Mouse (Mus musculus): ENCODE measurements around the gene Tshz2.
"Not testable (repeated sequence)": the region's sequence is repeated elsewhere in the genome, so short reads cannot be mapped to it uniquely, and the experiment has no call there.

Tshz2 gene

GRCm38 (mm10) chr2:169762301-169762700, 129.5 kb downstream of the Tshz2 start:
- DNase-seq = no peak

- no peak for DNase-seq
These were observed 130.9 kb downstream of the Tshz2 start for GRCm38 (mm10) chr2:169763716-169764115.

GRCm38 (mm10) chr2:169766247-169766646, 133.4 kb downstream of the Tshz2 start:
- DNase-seq = no peak

- no peak for DNase-seq
These were observed 134.5 kb downstream of the Tshz2 start for GRCm38 (mm10) chr2:169767281-169767680.

GRCm38 (mm10) chr2:169775078-169775477, 142.3 kb downstream of the Tshz2 start:
- DNase-seq = no peak

DNA sequence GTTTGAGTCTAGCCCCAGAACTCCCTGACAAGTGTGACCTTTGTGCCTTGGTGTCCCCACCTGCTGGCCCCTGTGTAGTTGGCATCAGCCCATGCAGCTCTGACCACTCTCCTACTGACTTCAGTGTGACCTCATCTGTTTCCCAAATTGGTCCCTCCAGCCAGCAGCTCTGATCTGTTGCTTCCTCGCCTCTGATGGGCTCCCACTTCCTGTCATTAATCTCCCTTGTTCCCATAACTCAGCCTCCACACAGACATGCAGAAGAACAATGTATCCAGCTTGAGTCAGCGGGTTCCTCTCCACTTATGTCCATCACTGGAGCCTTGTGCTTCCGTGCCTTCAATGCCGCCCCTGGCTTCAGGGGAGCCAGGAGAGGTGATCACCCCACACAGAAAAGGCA, 144.4 kb downstream of the Tshz2 start:
- DNase-seq = peak; percentile 39

GRCm38 (mm10) chr2:169777764-169778163, 145.0 kb downstream of the Tshz2 start:
- no peak for DNase-seq

- DNase-seq = no peak
These were observed 146.0 kb downstream of the Tshz2 start for GRCm38 (mm10) chr2:169778740-169779345.

DNA sequence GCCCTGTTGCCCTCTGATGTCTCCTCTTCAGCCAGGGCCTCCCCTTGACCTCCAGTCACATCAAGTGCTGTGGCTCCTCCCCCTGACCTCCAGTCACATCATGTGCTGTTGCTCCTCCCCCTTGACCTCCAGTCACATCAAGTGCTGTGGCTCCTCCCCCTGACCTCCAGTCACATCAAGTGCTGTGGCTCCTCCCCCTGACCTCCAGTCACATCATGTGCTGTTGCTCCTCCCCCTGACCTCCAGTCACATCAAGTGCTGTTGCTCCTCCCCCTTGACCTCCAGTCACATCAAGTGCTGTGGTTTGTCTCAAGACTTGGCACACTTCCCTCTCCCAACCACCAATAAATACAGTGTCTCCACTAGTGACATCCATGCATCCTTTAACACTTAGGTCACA, 148.9 kb downstream of the Tshz2 start:
- not testable (repeated sequence) for DNase-seq

DNA sequence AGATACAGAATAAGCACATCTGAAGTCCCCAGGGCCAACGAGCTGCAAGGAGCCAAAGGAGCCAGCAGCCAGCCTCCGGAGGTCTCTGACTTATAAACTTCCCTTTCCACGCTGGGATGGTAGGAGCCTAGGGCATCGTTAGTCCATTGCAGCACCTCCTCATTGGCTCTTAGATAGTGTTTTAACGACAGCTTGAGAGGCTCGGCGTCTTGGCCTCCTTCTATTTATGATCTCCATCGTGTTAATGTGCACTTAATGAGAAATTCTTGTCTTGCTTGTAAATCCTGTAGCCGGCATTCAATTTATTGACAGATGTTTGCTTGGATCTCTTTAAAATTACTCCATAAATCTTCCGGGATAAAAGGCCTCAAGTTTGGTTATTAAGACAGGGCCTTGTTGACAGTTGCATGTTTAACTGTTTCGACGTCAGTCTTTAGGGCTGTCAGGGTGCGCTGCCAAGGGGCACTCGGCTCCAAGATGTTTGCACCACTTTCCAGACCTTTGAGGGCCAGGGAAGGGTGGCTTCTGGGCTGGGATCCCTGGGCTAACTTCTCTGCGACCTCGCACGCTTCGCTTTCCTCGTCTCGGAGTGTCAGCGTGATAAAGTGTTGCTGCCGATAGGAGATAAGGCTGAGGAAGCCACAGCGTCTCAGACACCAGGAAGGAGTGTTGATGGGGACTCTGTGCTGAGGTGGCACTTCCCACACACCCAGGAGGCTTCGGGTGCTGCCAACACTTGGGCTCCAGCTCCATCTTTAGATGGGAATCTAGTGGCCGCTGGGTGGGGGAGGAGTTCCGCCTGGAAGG, 150.3 kb downstream of the Tshz2 start:
- DNase-seq = no peak

DNA sequence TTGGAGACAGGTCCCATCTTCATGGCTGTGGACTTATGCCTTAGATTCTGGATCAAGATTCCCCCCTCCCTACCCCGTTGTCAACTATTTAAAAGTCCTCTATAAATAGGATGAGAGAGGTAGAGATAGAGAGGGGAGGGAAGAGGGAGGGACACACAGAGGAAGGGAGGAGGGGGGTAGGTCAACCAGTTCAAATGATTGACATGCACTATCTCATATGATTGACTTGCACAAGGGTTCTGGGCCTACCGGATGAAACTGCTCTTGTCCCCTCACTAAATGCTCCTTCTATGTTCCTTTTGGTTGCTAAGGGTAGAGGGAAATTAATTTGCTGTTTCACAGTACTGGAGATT, 150.8 kb downstream of the Tshz2 start:
- no peak for DNase-seq

GRCm38 (mm10) chr2:169787381-169787780, 154.6 kb downstream of the Tshz2 start:
- no peak for DNase-seq

- peak; percentile 21 for DNase-seq
These were observed 155.1 kb downstream of the Tshz2 start for GRCm38 (mm10) chr2:169787906-169788305.

DNA sequence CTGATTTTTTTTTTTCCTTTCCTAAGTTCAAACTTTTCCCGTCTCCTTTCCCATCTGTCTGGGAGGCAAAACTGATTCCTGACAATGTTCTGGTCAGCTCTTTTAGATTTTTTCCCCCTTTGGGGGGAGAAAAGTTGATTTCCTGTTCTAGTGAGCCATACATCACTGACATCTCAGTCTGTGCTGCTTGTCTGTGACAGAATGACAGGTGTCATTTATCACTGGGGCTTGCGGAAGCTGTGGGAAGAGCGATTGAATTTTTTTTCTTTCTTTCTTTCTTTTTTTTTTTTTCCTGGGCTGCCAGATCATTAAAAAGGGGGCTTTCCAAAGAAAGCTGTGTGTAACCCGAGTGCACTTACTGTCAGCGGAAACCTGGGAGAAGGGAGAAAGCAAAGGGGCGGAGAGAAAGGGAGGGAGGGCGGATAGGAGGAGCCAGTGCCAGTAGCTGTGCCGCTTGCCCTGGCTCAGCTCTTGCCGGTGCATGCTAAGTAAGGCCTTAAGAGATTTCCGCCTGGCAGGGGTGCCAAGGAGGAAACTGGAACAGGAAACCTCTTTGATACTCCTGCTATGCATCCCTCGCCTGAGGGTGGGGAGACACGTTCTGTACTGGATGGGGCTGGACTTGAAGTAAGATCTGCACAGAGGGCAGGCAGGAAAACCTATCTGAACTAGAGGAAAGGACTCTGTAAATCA, 157.8 kb downstream of the Tshz2 start:
- DNase-seq = peak; percentile 86

- peak; percentile 27 for DNase-seq
These were observed 159.9 kb downstream of the Tshz2 start for GRCm38 (mm10) chr2:169792706-169793105.

DNA sequence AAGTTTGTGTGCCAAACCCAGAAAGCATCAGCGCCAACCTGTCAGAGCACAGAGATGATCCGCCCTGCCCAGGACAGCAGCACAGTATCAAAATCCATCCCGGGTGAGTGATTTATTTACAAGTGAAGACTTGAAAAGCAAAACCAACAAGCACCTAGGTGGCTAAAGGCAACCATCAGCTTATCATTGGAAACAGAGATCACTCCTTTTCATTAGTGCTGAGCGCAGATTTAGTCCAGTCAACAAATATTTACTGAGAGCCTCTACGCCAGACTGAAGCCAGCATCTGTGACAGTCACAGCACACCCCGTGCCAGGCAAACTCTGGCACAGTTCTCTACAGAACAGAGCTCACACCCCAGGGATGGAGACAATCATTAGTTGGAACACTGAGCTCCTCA, 169.4 kb downstream of the Tshz2 start:
- no peak for DNase-seq

DNA sequence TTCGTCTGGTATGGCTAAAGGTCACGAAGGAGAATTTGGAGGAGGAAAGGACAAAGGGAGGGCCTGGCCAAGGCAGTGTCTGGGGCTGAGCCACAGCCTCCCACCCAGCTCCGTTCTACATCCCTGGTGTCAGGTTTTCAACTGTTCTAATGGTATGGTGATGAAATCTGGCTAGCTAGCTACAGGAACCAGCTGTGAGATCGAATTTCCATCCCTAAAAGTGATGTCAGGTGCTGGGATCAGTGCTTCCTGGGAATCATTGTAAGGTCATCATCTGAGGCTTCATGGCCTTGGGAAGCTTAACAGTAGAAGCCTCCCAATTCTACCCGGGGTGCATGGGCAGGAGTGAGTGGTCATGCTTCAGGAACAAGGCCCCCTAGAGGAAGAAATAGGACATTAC, 171.6 kb downstream of the Tshz2 start:
- peak; percentile 58 for DNase-seq

GRCm38 (mm10) chr2:169805545-169805944, 172.7 kb downstream of the Tshz2 start:
- DNase-seq = no peak

- DNase-seq = no peak
These were observed 178.8 kb downstream of the Tshz2 start for GRCm38 (mm10) chr2:169811589-169811988.

GRCm38 (mm10) chr2:169812055-169812454, 179.2 kb downstream of the Tshz2 start:
- no peak for DNase-seq

GRCm38 (mm10) chr2:169812940-169813339, 180.1 kb downstream of the Tshz2 start:
- no peak for DNase-seq

GRCm38 (mm10) chr2:169814351-169814750, 181.5 kb downstream of the Tshz2 start:
- no peak for DNase-seq

DNA sequence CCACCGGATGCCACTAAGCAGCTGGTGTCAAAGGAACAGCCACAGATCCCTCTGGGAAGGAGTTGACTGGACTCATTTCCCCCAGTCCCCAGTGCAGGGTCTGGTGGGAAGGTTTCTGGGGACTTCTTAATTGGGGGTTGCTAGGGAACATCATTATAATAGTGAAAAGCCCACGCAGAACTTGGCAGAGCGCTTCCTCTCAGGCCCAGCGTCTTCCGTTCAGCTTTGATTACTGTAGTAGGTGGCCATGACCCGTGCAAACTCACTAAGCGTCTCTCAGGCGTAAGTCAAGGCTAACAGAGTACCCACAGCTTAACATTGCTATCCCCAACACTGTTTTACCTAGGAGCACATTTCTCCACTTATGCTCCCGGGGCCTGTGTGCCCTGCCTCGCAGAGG, 181.9 kb downstream of the Tshz2 start:
- DNase-seq = no peak

DNA sequence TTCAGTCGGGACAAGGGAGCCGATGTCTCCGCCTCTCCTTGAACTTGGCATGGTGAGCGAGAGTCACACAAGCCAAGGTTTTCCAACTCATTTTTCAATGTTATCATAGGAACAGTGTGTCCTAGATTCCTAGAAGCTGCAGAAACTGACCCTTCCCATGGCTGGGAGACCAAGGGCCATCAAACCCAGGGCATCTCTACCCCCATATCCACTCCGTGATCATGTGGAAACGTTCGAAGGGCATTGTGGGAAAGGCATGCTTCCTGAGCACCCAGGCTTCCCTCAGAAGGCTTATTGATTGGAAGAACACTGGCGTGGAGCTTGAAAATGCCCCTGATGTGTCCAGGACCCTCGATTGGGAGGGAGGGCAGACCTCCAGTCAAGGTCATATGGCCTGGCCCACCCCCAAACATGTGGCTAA, 188.2 kb downstream of the Tshz2 start:
- DNase-seq = no peak

All from embryo, embryonic 11 days (tissue).